Mouse (Mus musculus) ES-CJ7 (cell line): ENCODE data around the gene Klhl13.

Experiments used
- DNase-seq: peaks from one replicate; pipeline ENCODE4 v3.0.0; 2011; ENCODE audit warnings: low read depth, low spot score

Klhl13 gene

GRCm38 (mm10) chrX:23364514-23365381 is at the start of gene Klhl13:
TSS of gene Klhl13 (minus strand) at chrX:23365082.
- DNase-seq, result peak; percentile 52

DNA sequence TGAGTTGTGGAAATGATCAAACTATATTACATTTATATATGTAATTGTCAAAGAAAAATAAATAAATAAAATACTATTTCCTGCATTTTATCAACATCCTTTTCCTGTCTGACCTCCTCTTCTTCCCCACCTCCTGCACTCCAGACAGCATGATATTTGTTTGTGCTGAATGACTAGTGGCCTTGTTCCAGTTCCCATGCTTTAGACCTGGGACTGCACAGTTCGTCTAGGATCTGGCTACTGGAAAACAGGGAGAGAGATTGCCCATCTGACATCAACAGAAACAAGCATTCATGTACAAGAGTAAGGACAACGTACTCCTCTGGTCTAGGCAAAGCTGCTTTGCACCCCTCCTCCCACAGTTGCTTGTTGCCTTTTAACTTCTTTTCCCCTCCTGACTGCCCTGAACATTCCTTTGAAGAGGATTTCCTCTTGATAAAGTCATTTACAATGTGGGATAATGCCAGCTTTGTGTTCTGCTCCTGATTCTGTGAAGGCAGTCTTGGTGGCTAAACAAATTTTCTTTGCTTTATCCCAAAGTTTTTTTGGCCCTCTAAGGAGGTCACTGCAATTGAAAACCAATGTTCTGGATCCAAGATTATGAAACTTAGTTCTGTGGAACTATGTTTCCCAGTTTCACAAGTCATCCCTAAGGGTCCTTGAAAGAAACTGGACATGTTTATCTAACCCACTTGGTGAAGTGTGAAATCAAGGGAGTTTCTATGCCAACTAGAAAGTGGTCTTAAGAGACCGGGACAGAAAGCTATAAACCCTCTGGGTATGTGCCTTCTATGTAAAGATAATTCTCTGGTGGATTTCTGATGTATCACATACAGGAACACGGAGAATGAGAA is 44.6 kb upstream of the Klhl13 start:
- no peak for DNase-seq

GRCm38 (mm10) chrX:23388716-23389115 is 23.8 kb upstream of the Klhl13 start:
- no peak for DNase-seq

- no peak for DNase-seq
Observed at GRCm38 (mm10) chrX:23363441-23363840, 1.4 kb downstream of the Klhl13 start.

- DNase-seq, result peak; percentile 10
Observed at GRCm38 (mm10) chrX:23360446-23360845, 4.4 kb downstream of the Klhl13 start.

DNA sequence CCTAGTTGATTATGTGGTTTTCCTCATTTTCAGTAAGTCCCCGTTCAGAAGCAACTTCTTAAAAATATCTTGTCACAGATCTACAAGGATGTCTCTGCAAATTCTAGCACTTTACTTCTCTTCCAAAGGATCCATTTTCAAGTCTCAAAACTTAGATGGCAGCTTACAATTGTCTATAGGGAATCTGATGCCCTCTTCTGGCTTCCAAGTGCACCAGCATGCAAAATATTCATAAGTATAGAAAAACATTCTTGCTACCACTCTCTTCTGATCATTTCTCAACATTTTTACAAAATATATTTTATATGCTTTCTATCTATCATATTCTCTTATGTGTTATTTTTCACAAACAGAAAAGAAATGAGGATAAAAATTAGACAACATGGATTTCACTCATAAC is 14.8 kb downstream of the Klhl13 start:
- no peak for DNase-seq

GRCm38 (mm10) chrX:23328116-23328515 is 36.8 kb downstream of the Klhl13 start:
- DNase-seq, result peak; percentile 10

DNA sequence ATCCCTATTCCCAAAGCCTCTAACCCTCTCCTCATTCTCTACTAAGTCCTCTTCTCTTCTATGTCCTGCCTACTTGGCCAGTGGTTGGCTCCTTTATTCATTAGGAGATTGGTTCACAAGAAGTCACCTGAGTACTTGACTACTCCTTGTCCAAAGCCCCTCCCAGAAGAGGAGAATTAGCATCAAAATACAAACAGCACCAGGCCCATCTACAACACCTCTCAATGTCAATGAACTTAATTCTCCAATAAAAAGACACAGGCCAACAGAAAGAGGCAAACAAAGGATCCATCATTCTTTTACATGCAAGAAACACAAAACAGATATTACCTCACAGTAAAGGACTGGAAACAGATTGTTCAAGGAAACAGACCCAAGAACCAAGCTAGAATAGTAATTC is 46.0 kb downstream of the Klhl13 start:
- DNase-seq, result peak; percentile 58

DNA sequence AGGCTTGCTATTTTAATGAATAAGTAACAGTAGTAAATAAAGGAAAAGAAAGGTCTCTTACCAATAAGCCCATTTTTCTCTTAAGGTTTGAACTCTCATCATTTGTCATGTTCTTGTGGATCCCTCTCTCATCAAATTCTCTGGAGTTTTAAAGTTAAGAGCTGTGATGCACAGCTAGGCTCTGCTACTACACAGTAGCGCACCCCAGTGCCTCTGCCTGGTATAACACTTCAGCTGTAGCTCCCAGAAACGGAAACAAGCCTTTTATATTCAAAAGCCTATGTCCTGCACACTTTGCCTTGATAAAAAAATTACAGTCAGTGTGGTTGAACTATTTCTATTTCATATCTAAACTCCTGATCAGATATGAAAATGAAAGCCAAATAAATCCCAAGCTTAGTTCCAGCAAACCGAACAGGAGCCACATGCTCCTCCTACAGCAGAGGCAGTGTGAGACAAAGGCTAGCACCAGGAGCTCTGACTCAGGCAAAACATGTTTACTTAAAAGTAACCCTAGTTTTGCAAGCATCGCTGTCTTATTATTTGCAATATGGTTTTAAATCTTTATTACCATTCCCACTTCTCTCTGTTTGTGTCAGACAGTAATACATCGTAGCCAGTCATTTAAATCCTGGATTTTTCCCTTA is 68.8 kb downstream of the Klhl13 start:
- DNase-seq, result peak; percentile 8

DNA sequence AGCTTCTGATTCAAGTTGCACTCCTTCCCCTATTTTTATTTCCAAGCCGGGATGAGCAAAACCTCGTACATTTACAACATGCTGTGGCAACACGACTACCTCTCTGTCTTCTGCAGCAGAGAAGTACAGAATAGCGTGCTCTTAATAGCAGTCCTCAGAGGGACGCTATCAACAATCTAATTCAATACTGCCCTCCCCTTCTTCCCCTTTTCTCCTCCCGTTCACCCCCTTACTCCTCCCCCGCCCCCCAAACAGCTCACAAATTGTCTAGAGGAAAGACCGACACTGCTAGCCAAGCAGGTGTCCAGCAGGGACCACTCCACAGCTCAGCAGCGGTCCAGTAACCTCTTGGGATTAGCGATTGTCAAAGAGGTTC is 79.5 kb downstream of the Klhl13 start:
- no peak for DNase-seq

GRCm38 (mm10) chrX:23284530-23285441 is 80.1 kb downstream of the Klhl13 start:
- no peak for DNase-seq

GRCm38 (mm10) chrX:23267601-23268000 is 97.3 kb downstream of the Klhl13 start:
- no peak for DNase-seq

GRCm38 (mm10) chrX:23248752-23249151 is 116.1 kb downstream of the Klhl13 start:
- DNase-seq, result no peak
